Mouse (Mus musculus): ENCODE data around the gene Cdh22. TPM values are rescaled to one million over a fixed set of nuclear protein-coding genes. Genes with fewer than 3 reads are reported as not detected.

Cdh22 gene
- polyA plus RNA-seq, 1 experiment from 2014 or later = 0.08 TPM

DNA sequence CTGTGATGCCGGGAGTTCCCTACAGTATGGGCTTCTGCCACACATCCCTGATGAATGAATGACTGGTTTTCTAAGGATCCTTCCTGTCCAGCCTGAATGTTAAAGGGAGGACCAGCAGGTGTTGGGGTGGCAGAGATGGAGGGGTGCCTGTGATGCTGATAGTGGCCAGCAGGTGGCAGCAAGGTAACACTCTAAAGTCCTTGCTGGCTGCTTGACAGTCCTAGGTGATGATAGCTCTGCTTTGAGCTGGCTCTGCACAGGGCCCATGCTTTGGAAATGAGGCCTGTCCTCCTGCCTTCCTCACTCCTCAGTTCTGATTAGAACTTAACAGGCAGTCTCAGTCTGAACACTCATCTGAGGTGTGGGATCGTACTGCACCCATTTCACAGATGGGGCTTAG lies 159.7 kb downstream of the Cdh22 start:
- no peak overlapping the region for H3K4me3 ChIP-seq
- H3K9me3 ChIP-seq = no peaks in the 10 kb centered on the region
- H3K27me3 ChIP-seq (replicated peaks) = peaks cover 95% of the 10 kb centered on the region
- no peak overlapping the region for H3K27ac ChIP-seq (replicated peaks)
- no peak overlapping the region for H3K9ac ChIP-seq
- H3K4me2 ChIP-seq = no peak overlapping the region
- peaks cover 16% of the 10 kb centered on the region for H3K4me1 ChIP-seq
- WGBS = 32% methylated on average over 2 of the region's 2 CpGs
- no peak for ATAC-seq (ENCODE audit: extremely low read depth, insufficient number of reproducible peaks, low FRiP score, low TSS enrichment)
- H3K36me3 ChIP-seq = no peaks in the 10 kb centered on the region

DNA sequence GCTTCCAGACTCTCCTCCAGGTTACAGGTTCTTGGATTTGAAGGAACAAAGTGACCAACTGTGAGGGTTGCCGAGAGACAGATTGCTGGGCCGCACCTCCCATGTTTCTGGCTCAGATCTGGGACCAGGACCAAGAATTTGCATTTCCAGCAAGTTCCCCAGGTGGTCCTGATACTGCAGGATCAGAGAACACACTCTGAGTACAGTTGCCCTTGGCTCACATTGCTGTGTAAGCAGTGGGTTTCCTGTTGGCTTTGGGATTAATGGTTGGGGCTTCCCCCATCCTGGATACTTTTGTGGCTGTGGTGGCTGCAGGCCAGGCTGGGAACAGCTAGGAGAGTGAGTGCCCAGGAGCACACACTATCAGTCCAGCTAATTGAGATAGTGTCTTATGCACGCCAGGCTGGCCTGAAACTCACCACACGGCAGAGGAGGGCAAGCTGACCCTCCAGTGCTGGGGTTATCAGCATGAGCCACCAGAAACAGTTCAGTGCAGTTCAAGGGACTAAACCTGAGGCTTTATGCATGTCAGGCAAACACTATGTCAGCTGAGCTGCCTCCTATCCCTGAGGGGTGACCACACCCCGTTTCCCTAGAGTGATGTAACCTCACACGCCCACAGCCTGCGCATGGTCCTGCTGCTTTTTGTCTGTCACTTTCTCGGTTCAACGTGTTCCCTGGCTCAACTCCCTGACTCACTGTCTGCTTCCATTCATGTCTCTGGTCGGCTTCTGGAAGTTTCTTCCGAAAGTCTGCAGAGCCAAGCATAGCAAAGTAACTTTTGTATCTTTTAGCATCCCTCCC lies 160.4 kb downstream of the Cdh22 start:
- WGBS = 24% methylated on average over 11 of the region's 11 CpGs
- Histone ChIP-seq H3K9ac (no peak overlapping the region), H3K27me3 (replicated peaks) (peaks cover 95% of the 10 kb centered on the region), H3K27ac (replicated peaks) (no peak overlapping the region), H3K4me1 (peaks cover 16% of the 10 kb centered on the region), H3K4me3 (no peak overlapping the region), H3K9me3 (no peaks in the 10 kb centered on the region), H3K4me2 (no peak overlapping the region), H3K36me3 (no peaks in the 10 kb centered on the region)
- no peak for ATAC-seq (ENCODE audit: extremely low read depth, insufficient number of reproducible peaks, low FRiP score, low TSS enrichment)

DNA sequence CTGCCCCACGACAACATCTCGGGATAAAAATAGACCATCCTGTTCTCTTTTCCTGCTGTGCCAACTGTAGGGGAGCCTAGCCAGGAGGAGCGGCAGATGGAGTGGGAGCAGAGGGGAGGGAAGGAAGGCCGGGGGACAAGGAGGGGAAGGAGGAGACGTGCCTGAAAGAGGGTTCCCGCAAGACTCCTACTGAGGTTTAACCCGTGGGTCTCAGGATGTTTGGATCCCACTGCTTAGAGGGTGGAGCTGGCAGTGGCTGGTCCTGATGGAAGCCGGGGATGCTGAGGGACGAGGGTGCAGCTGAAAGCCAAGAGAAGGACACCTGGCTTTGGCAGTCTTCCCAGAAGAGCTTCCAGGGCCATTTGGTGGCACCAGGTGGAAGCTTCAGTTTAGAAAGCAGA lies 161.3 kb downstream of the Cdh22 start:
- H3K4me3 ChIP-seq = no peak overlapping the region
- H3K9me3 ChIP-seq = no peaks in the 10 kb centered on the region
- no peak overlapping the region for H3K4me2 ChIP-seq
- H3K27me3 ChIP-seq (replicated peaks) = peaks cover 94% of the 10 kb centered on the region
- no peak for ATAC-seq (ENCODE audit: extremely low read depth, insufficient number of reproducible peaks, low FRiP score, low TSS enrichment)
- WGBS = 16% methylated on average over 9 of the region's 9 CpGs
- no peak overlapping the region for H3K27ac ChIP-seq (replicated peaks)
- no peaks in the 10 kb centered on the region for H3K36me3 ChIP-seq
- H3K9ac ChIP-seq = no peak overlapping the region
- H3K4me1 ChIP-seq = peaks cover 16% of the 10 kb centered on the region

DNA sequence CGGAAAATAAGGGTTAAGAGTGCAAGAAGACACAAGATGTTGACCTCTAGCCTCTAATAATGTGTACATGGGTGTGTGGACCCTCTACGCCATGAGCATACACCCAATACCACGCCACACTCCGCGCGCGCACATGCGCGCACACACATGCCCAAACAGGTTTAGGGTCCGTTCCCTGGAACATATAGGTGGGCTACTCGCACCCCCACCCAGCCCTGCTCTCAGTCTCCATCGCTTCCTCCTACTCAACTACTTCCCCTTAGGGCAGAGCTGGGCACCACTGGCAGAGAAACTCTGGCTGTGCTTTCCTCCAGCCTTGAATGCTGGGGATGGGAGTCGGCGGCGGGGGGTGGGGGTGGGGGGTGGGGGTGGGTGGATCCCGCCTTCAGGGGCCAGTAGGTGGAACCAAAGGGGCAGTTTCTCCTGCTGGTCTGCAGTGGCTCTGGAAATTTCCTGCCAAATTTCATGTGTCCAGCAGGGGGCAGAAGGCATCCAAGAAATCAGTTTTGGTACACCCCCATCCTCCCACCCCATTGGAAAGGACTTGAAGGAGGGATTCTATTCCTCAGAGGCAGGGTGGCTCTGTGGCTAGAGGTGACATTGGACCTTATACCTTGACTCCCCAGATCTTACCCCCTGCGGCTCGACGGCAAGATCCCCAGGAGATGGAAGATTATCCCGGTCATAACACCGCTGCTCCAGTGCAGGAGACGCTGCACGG lies 164.4 kb downstream of the Cdh22 start:
- WGBS = 23% methylated on average over 23 of the region's 23 CpGs
- Histone ChIP-seq H3K27me3 (replicated peaks) (peaks cover 75% of the 10 kb centered on the region), H3K27ac (replicated peaks) (no peak overlapping the region), H3K9ac (no peak overlapping the region), H3K9me3 (no peaks in the 10 kb centered on the region), H3K4me3 (no peak overlapping the region), H3K4me1 (peaks cover 16% of the 10 kb centered on the region), H3K4me2 (peak overlapping the region; percentile 13; the same call in 1 of the 2 replicates), H3K36me3 (no peaks in the 10 kb centered on the region)
- no peak for ATAC-seq (ENCODE audit: extremely low read depth, insufficient number of reproducible peaks, low FRiP score, low TSS enrichment)

DNA sequence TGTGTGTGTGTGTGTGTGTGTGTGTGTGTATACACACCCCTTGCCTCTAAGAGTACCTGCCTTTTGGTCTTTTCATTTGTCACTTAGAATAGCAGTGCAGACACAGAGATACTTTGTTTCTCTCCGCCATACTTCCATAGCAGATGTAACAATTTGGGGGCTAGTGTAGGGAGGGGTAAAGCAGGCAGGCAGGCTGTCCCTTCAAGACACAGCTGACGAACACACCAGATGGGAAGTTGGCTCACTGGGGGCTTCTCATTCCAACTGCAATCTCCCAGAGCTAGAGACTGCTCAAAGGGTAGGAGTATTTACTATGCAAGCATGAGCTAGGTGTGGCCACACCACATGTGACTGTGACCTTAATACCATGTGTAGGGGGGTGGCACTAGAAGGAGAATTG lies 165.8 kb downstream of the Cdh22 start:
- no peak overlapping the region for H3K4me3 ChIP-seq
- no peak overlapping the region for H3K4me2 ChIP-seq
- no peak overlapping the region for H3K9ac ChIP-seq
- H3K27me3 ChIP-seq (replicated peaks) = peaks cover 62% of the 10 kb centered on the region
- no peaks in the 10 kb centered on the region for H3K36me3 ChIP-seq
- 59% methylated on average over 2 of the region's 2 CpGs for WGBS
- no peak for ATAC-seq (ENCODE audit: extremely low read depth, insufficient number of reproducible peaks, low FRiP score, low TSS enrichment)
- no peaks in the 10 kb centered on the region for H3K9me3 ChIP-seq
- H3K4me1 ChIP-seq = peaks cover 9% of the 10 kb centered on the region
- no peak overlapping the region for H3K27ac ChIP-seq (replicated peaks)

DNA sequence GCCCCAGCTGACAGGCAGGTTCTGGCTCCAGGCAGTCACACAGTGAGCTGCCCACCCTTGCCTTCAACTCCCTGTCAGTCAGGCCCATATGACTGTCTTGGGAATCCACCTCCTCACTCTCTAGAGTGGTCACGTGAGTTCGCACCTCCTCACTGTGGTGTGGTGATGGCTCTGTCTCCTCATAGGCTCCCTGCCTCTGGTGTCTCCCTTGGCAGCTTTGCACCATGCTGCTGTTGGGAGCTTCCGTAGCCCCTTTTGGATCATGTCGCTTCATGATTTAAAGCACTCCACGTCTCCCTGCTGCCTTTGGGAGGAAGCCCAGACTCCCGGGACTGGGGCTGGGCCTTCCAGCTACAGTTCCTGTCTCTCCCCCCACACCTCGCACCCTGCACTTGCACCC lies 170.2 kb downstream of the Cdh22 start:
- 43% methylated on average over 7 of the region's 7 CpGs for WGBS
- Histone ChIP-seq H3K9me3 (no peaks in the 10 kb centered on the region), H3K9ac (no peak overlapping the region), H3K36me3 (no peaks in the 10 kb centered on the region), H3K4me2 (no peak overlapping the region), H3K4me3 (no peak overlapping the region), H3K4me1 (no peaks in the 10 kb centered on the region), H3K27ac (replicated peaks) (no peak overlapping the region), H3K27me3 (replicated peaks) (peaks cover 26% of the 10 kb centered on the region)
- no peak for ATAC-seq (ENCODE audit: extremely low read depth, insufficient number of reproducible peaks, low FRiP score, low TSS enrichment)

DNA sequence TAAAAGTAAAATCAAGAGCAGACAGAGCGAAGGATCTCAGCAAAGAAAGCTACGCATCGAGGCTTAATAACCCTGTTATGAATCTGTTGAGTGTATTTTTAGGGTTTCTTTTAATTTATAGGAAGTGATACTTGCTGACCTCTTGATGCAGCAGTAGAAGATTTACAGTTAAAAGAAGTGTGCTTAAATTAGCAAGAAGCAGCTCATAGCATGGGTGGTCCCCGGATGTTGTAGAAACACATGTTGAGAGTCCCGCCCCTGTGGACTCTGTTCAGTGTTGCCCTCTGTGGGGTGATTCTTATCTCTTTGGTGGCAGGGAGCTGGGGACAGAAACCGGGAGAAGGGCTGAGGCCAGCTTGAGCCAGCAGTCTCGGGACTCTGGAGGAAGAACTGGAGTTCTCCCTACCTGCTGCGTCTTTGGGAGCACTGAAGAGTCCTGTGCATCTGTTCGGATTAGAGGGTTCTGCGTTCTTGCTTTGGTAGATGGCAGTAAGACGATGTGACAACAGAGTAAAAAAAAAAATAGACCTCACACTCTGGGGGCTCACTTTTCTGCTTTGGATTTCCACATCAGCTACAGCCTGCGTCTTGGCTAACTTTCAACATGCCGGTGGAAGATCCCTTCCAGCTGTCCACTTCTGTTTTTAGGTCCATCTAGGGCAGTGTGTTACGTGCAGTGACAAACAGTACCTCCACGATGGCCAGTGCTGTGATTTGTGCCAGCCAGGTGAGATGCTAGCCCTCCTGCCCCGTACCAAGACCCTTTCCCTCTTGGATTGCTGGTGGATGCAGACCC lies 172.8 kb downstream of the Cdh22 start:
- no peak overlapping the region for H3K4me2 ChIP-seq
- 65% methylated on average over 16 of the region's 16 CpGs for WGBS
- ATAC-seq (ENCODE audit: extremely low read depth, insufficient number of reproducible peaks, low FRiP score, low TSS enrichment) = no peak
- H3K36me3 ChIP-seq = no peaks in the 10 kb centered on the region
- H3K9ac ChIP-seq = no peak overlapping the region
- H3K4me3 ChIP-seq = no peak overlapping the region
- no peaks in the 10 kb centered on the region for H3K4me1 ChIP-seq
- no peaks in the 10 kb centered on the region for H3K9me3 ChIP-seq
- H3K27me3 ChIP-seq (replicated peaks) = peaks cover 24% of the 10 kb centered on the region
- H3K27ac ChIP-seq (replicated peaks) = no peak overlapping the region

Other genes starting within 250 kb of the Cdh22 start
- gene Ncoa5, start 200.0 kb downstream of the Cdh22 start, polyA plus RNA-seq (2015; fragmentation: Nextera tagmentation; extraction: Ambion mirVana) = 40.0 and 42.2 TPM in 2 replicates
- gene Cd40, start 179.2 kb downstream of the Cdh22 start, polyA plus RNA-seq (2015; fragmentation: Nextera tagmentation; extraction: Ambion mirVana) = 7.6 and 8.5 TPM in 2 replicates
- not detected in 2 replicates for gene 1700025C18Rik, start 144.1 kb downstream of the Cdh22 start, polyA plus RNA-seq (2015; fragmentation: Nextera tagmentation; extraction: Ambion mirVana)
- gene Slc35c2, start 53.0 kb upstream of the Cdh22 start, polyA plus RNA-seq (2015; fragmentation: Nextera tagmentation; extraction: Ambion mirVana) = 37.6 and 46.4 TPM in 2 replicates
- gene Elmo2, start 91.6 kb upstream of the Cdh22 start, polyA plus RNA-seq (2015; fragmentation: Nextera tagmentation; extraction: Ambion mirVana) = 40.8 and 42.8 TPM in 2 replicates
- gene Zfp663, start 133.9 kb upstream of the Cdh22 start, polyA plus RNA-seq (2015; fragmentation: Nextera tagmentation; extraction: Ambion mirVana) = 0.16 TPM in 1 of 2 replicates, not detected in the other
- 5.1 and 5.2 TPM in 2 replicates for gene Zfp334, start 153.4 kb upstream of the Cdh22 start, polyA plus RNA-seq (2015; fragmentation: Nextera tagmentation; extraction: Ambion mirVana)
- 0.18 TPM in 1 of 2 replicates, not detected in the other for gene Ocstamp, start 165.6 kb upstream of the Cdh22 start, polyA plus RNA-seq (2015; fragmentation: Nextera tagmentation; extraction: Ambion mirVana)
- gene Slc13a3, start 238.4 kb upstream of the Cdh22 start, polyA plus RNA-seq (2015; fragmentation: Nextera tagmentation; extraction: Ambion mirVana) = 0.18 and 0.23 TPM in 2 replicates

Data from heart, embryonic 13.5 days (tissue).